ENCODE assay signal across 10 mouse cellular contexts in genomic region chr8:26627191-26627891, GRCm38 (mm10).
A peak's percentile ranks its signal among the peaks of the same experiment; 100 is the strongest.
DNase-seq lines count a peak whose midpoint lies in the region; ATAC-seq lines count a peak whose summit lies in the region.
"Had no signal": no experiment of that assay in that cellular context is flagged by ENCODE, and none has a peak within 500 bp of the region (broad histone marks: within the 10 kb centered on the region; RNA-seq: fewer than 3 reads in every experiment).

No protein-coding gene starts in this region.

- peak; percentile 82; the same call in 1 of the 2 replicates for ATAC-seq in kidney, embryonic 16.5 days (ENCODE audit: low FRiP score, low TSS enrichment)
- ATAC-seq in neural tube, embryonic 11.5 days (ENCODE audit: insufficient read depth, low FRiP score, low TSS enrichment), result no peak

- H3K9ac ChIP-seq in kidney, embryonic 16.5 days (replicated peaks; ENCODE audit: low read length), result peak overlapping the region; percentile 37; the same call in 1 of the 2 replicates
- no peak overlapping the region for H3K9ac ChIP-seq in neural tube, embryonic 11.5 days (ENCODE audit: low read length)
- H3K9ac ChIP-seq: heart, embryonic 15.5 days; liver, embryonic 14.5 days had no signal

- peak overlapping the region; percentile 72 for H3K27ac ChIP-seq in kidney, embryonic 16.5 days (ENCODE audit: low read length)
- H3K27ac ChIP-seq in neural tube, embryonic 11.5 days (ENCODE audit: low read depth, low read length), result peak overlapping the region; percentile 79
- H3K27ac ChIP-seq: heart, embryonic 15.5 days; liver, embryonic 14.5 days had no signal

- no peaks in the 10 kb centered on the region for H3K36me3 ChIP-seq in kidney, embryonic 16.5 days (ENCODE audit: insufficient read depth, low read length)
- H3K36me3 ChIP-seq in neural tube, embryonic 11.5 days (ENCODE audit: control insufficient read depth, insufficient read depth, low read length), result no peaks in the 10 kb centered on the region
- H3K36me3 ChIP-seq: heart, embryonic 15.5 days had no signal

- DNase-seq in kidney, postnatal 25 days, result no peak
- peak; percentile 69 for DNase-seq in embryo, embryonic 10.5 days (ENCODE audit: low spot score)
- peak; percentile 12 for DNase-seq in gastrocnemius, postnatal 14 days
- DNase-seq in neural tube, embryonic 11.5 days (ENCODE audit: low spot score), result peak; percentile 58
- DNase-seq in frontal cortex, postnatal 25 days (ENCODE audit: low spot score in 2 of 2), result no peak
- DNase-seq in frontal cortex, adult 2 months (ENCODE audit: extremely low spot score in 1 of 2, low spot score in 1 of 2), result no peak
- no peak for DNase-seq in urinary bladder, postnatal 4 days (ENCODE audit: low spot score in 2 of 2)

- no peaks in the 10 kb centered on the region for H3K9me3 ChIP-seq in kidney, embryonic 16.5 days (ENCODE audit: low read length)
- no peaks in the 10 kb centered on the region for H3K9me3 ChIP-seq in neural tube, embryonic 11.5 days (ENCODE audit: control insufficient read depth, low read length)
- H3K9me3 ChIP-seq: heart, embryonic 15.5 days had no signal

- peaks cover 7% of the 10 kb centered on the region; the same call in 1 of the 2 replicates for H3K27me3 ChIP-seq in kidney, embryonic 16.5 days (ENCODE audit: insufficient read depth, low read length)
- H3K27me3 ChIP-seq in neural tube, embryonic 11.5 days (ENCODE audit: control insufficient read depth, insufficient read depth, low read length), result no peaks in the 10 kb centered on the region

- peaks cover 33% of the 10 kb centered on the region for H3K4me1 ChIP-seq in kidney, embryonic 16.5 days (ENCODE audit: insufficient read depth, low read length)
- H3K4me1 ChIP-seq in neural tube, embryonic 11.5 days (ENCODE audit: control insufficient read depth, insufficient read depth, low read length), result peaks cover 20% of the 10 kb centered on the region
- H3K4me1 ChIP-seq: heart, embryonic 15.5 days had no signal

- WGBS in kidney, embryonic 16.5 days, result 9% methylated on average over 17 of the region's 18 CpGs
- WGBS in neural tube, embryonic 11.5 days, result 47% methylated on average over 18 of the region's 18 CpGs

- no peak overlapping the region for H3K4me3 ChIP-seq in kidney, embryonic 16.5 days (ENCODE audit: low read length)
- H3K4me3 ChIP-seq in neural tube, embryonic 11.5 days (ENCODE audit: low read depth, low read length), result no peak overlapping the region
- H3K4me3 ChIP-seq: heart, embryonic 15.5 days had no signal

- intact Hi-C loops in gastrocnemius, postnatal 14 days (cut with DNase I; ENCODE audit: low total_unique reads), result no loop called here

- H3K4me2 ChIP-seq in kidney, embryonic 16.5 days (replicated peaks; ENCODE audit: low read depth, low read length), result peak overlapping the region; percentile 37
- no peak overlapping the region; the same call in 1 of the 2 replicates for H3K4me2 ChIP-seq in neural tube, embryonic 11.5 days (ENCODE audit: low read depth)
- H3K4me2 ChIP-seq: heart, embryonic 15.5 days had no signal

Comparison
In these comparisons a context has a peak if more than half of its experiments do, and no peak if none do; other contexts are left out.
1. DNase-seq: peak in embryo, embryonic 10.5 days (single experiment), gastrocnemius, postnatal 14 days (single experiment) and neural tube, embryonic 11.5 days (single experiment); none in kidney, postnatal 25 days (0 of 2), frontal cortex, postnatal 25 days (0 of 2), frontal cortex, adult 2 months (0 of 2) and urinary bladder, postnatal 4 days (0 of 2).